Mouse (Mus musculus) embryonic facial prominence, embryonic 12.5 days (tissue): Measurements from ENCODE around the gene Cwc22. TPM values are rescaled to one million over a fixed set of nuclear protein-coding genes. Genes with fewer than 3 reads are reported as not detected.
"Not testable (repeated sequence)": the region's sequence is repeated elsewhere in the genome, so short reads cannot be mapped to it uniquely, and the experiment has no call there.

ENCODE experiments used
- ATAC-seq: fragments of 200-750 bp; cut with Nextera tagmentation; 2 replicates; pipeline ENCODE4 v1.8.0; 2017; ENCODE audit not compliant: insufficient number of reproducible peaks, insufficient read depth, low FRiP score, low TSS enrichment
- H3K27ac ChIP-seq: fragments of 300-500 bp; sonication (generic); 2 replicates; pipeline ENCODE4 v1.5.1; 2016; ENCODE audit warnings: mild to moderate bottlenecking
- H3K27me3 ChIP-seq: fragments of 300-500 bp; sonication (generic); 2 replicates; pipeline ENCODE4 v1.6.1; 2016; ENCODE audit warnings: mild to moderate bottlenecking, moderate library complexity
- H3K36me3 ChIP-seq: fragments of 300-500 bp; sonication (generic); 2 replicates; pipeline ENCODE4 v1.6.1; 2016; ENCODE audit warnings: mild to moderate bottlenecking
- H3K4me1 ChIP-seq: fragments of 300-500 bp; sonication (generic); 2 replicates; pipeline ENCODE4 v1.6.1; 2016
- H3K4me2 ChIP-seq: fragments of 300-500 bp; sonication (generic); replicated peaks from 2 replicates; pipeline ENCODE4 v1.6.1; 2016; ENCODE audit warnings: mild to moderate bottlenecking, moderate library complexity
- H3K4me3 ChIP-seq: fragments of 300-500 bp; sonication (generic); 2 replicates; pipeline ENCODE4 v1.5.1; 2016; ENCODE audit warnings: mild to moderate bottlenecking
- H3K9ac ChIP-seq: fragments of 300-500 bp; sonication (generic); 2 replicates; pipeline ENCODE4 v1.6.1; 2016; ENCODE audit warnings: mild to moderate bottlenecking, moderate library complexity
- H3K9me3 ChIP-seq: fragments of 300-500 bp; sonication (generic); 2 replicates; pipeline ENCODE4 v1.6.1; 2016; ENCODE audit warnings: mild to moderate bottlenecking, moderate library complexity
- WGBS: fragments of 180-500 bp; shearing (Covaris S2); methylation state at CpG from one replicate; pipeline ENCODE4 v1.1.7; 2016; 5-methylcytosine and 5-hydroxymethylcytosine counted together
- polyA plus RNA-seq: library from polyadenylated mRNA; unstranded; fragments of >200 nt; fragmentation: Nextera tagmentation; extraction: Ambion mirVana; gene quantifications from 2 replicates; pipeline ENCODE4 v1.2.1, GENCODE M21; 2016

Cwc22 gene
- polyA plus RNA-seq, 1 experiment from 2014 or later, result 38.3 TPM

DNA sequence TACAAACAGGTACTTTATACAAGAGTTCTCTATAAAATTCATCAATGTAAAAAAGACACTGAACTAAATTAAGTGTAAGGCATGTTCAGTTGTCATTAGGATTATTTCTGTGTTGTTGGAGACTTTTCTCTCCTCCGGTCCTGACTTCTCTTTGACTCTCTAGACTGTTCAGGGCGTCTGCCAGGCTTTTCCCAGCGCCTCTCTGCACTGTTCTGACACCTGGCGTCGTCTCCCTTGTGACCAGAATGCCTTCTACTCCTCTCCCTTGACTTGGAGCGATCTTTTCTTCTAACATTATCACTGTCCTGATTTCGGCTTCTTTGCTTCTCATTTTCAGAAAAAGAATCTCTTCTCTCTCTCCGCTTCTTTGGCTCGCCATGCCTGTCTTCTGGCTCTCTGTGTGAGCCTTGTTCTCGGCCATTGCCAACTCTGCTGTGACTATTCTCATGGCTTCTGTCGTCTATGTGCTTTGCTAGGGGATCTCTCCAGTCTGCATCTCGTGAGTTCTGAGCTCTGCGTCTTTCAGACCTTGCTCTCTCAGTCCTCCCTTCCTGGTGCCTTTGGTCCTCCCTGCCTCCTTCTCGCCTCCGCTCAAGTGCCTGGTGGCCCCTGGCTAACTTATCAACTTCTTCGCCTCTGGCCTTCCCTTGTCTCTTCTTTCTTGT lies 50.1 kb downstream of the Cwc22 start:
- H3K9ac ChIP-seq, H3K4me3 ChIP-seq, H3K27me3 ChIP-seq, H3K9me3 ChIP-seq, H3K4me1 ChIP-seq, H3K27ac ChIP-seq, H3K4me2 ChIP-seq, ATAC-seq: not testable (repeated sequence)
- 92% methylated on average over 16 of the region's 16 CpGs for WGBS
- H3K36me3 ChIP-seq, result peaks cover 52% of the 10 kb centered on the region

- peaks cover 51% of the 10 kb centered on the region for H3K36me3 ChIP-seq
- no peak overlapping the region for H3K4me2 ChIP-seq
- WGBS, result 90% methylated on average over 8 of the region's 8 CpGs
- no peak overlapping the region for H3K4me3 ChIP-seq
- H3K27me3 ChIP-seq, result no peaks in the 10 kb centered on the region
- no peaks in the 10 kb centered on the region for H3K4me1 ChIP-seq
- H3K9ac ChIP-seq, result no peak overlapping the region
- H3K27ac ChIP-seq, result no peak overlapping the region
- no peak for ATAC-seq
- no peaks in the 10 kb centered on the region for H3K9me3 ChIP-seq
These were observed 51.3 kb downstream of the Cwc22 start for GRCm38 (mm10) chr2:77894896-77895295.

- H3K4me1 ChIP-seq, result no peaks in the 10 kb centered on the region
- 93% methylated on average over 8 of the region's 8 CpGs for WGBS
- no peak overlapping the region for H3K9ac ChIP-seq
- H3K9me3 ChIP-seq, result no peaks in the 10 kb centered on the region
- H3K36me3 ChIP-seq, result peaks cover 37% of the 10 kb centered on the region
- ATAC-seq, result no peak
- no peak overlapping the region for H3K4me3 ChIP-seq
- no peaks in the 10 kb centered on the region for H3K27me3 ChIP-seq
- H3K27ac ChIP-seq, result no peak overlapping the region
- H3K4me2 ChIP-seq, result no peak overlapping the region
These were observed 52.7 kb downstream of the Cwc22 start for GRCm38 (mm10) chr2:77893505-77893904.

DNA sequence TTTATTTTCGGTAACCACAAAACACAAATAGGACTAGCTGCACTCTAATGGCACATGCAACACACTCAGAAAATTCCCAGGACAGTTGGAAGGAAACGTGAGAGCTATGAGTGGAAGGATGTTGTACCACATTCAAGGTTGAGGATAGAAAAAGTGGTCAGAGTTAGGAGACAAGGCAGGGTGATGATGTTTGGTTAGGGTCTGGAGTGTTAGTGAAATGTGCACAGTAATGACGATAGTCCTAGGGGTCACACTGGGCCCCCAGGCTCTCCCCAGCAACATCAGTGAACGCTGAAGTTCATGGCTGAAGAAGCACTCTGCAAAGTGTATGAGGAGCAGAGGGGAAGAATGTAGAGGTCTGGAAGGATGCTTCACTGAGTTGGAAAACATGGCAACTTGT lies 53.6 kb downstream of the Cwc22 start:
- Histone ChIP-seq H3K4me3 (no peak overlapping the region), H3K4me1 (no peaks in the 10 kb centered on the region), H3K36me3 (peaks cover 27% of the 10 kb centered on the region), H3K27me3 (no peaks in the 10 kb centered on the region), H3K27ac (no peak overlapping the region), H3K4me2 (no peak overlapping the region), H3K9me3 (no peaks in the 10 kb centered on the region), H3K9ac (no peak overlapping the region)
- ATAC-seq, result no peak
- WGBS, result 92% methylated on average over 4 of the region's 4 CpGs

DNA sequence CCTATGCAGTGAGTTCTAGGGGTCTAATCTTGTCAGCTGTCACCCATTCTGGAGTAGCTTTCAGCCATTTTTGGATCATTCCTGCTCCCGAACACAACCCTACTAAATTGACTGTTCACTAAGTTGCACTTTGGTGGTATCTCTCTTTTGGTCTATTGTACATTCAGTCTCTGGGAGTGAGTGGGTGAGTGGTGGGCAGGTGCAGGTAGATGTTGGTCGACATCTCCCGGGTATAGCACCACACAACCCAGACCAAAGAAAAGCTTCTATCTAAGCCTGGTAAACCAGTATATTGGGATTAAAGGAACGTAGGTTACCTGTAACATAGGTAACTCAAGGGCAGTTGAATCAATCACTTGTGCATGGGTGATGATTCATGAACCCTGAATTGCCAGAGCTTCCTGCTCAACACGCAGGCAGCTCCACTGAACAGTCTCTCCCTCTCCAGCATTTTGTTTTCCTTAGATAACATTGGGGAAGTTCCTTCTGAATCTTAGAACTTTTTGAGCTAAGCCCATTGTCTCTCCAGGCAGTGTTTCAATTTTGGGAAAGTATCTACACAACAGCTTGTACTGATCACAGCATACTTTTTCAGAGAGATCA lies 55.2 kb downstream of the Cwc22 start:
- no peak for ATAC-seq
- H3K9ac ChIP-seq, result no peak overlapping the region
- no peak overlapping the region for H3K27ac ChIP-seq
- H3K4me1 ChIP-seq, result no peaks in the 10 kb centered on the region
- H3K4me3 ChIP-seq, result no peak overlapping the region
- no peak overlapping the region for H3K4me2 ChIP-seq
- peaks cover 19% of the 10 kb centered on the region for H3K36me3 ChIP-seq
- no peaks in the 10 kb centered on the region for H3K27me3 ChIP-seq
- WGBS, result 90% methylated on average over 5 of the region's 5 CpGs
- H3K9me3 ChIP-seq, result no peaks in the 10 kb centered on the region

DNA sequence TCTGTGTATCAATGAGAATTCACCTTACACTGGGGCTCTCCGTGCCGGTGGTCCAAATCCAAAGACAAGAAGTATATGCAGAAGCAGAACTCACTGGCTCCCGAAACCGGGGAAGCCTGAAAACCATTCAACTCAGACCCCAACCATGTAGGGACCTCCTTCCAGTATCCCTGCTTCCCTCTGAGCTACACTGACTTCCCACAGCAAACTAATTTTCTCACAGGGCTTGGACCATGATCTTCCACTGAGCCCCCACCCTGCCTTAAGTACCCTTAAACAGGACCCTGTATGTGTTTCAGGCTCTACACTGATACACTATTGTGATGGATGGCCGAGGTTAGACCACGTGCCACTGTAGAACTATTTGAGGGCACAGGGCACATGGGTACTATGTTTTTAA lies 56.2 kb downstream of the Cwc22 start:
- H3K27me3 ChIP-seq, result no peaks in the 10 kb centered on the region
- no peak overlapping the region for H3K4me2 ChIP-seq
- no peaks in the 10 kb centered on the region for H3K9me3 ChIP-seq
- no peak overlapping the region for H3K9ac ChIP-seq
- H3K4me3 ChIP-seq, result no peak overlapping the region
- ATAC-seq, result no peak
- H3K4me1 ChIP-seq, result no peaks in the 10 kb centered on the region
- H3K27ac ChIP-seq, result no peak overlapping the region
- 94% methylated on average over 6 of the region's 6 CpGs for WGBS
- peaks cover 17% of the 10 kb centered on the region for H3K36me3 ChIP-seq

GRCm38 (mm10) chr2:77889401-77889800 lies 56.8 kb downstream of the Cwc22 start:
- H3K4me3 ChIP-seq, result no peak overlapping the region
- H3K9me3 ChIP-seq, result no peaks in the 10 kb centered on the region
- peaks cover 12% of the 10 kb centered on the region for H3K36me3 ChIP-seq
- ATAC-seq, result no peak
- H3K9ac ChIP-seq, result no peak overlapping the region
- H3K27ac ChIP-seq, result no peak overlapping the region
- no peak overlapping the region for H3K4me2 ChIP-seq
- no peaks in the 10 kb centered on the region for H3K27me3 ChIP-seq
- no peaks in the 10 kb centered on the region for H3K4me1 ChIP-seq
- WGBS, result 92% methylated on average over 5 of the region's 5 CpGs

DNA sequence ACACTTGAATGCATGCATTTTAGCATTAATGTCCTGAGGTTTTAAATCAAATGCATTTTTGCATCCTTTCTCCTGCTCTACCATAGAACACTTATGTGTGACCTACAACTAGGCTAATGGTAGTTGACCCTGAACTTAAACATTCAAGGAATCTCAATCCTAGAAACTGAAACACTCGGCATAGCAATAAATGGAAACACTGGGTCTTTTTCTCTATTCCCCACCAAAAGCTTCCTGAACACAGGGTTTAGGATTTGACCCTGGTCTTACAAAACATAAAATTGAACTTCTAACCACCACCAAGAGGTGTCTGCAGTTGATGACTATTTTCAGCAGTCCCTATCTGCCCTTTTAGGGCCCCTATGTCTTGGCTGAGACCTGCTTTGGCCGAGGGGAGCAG lies 57.3 kb downstream of the Cwc22 start:
- H3K27me3 ChIP-seq, result no peaks in the 10 kb centered on the region
- no peaks in the 10 kb centered on the region for H3K4me1 ChIP-seq
- H3K4me3 ChIP-seq, result no peak overlapping the region
- H3K9ac ChIP-seq, result no peak overlapping the region
- no peak overlapping the region for H3K4me2 ChIP-seq
- H3K27ac ChIP-seq, result no peak overlapping the region
- no peak for ATAC-seq
- 76% methylated on average over 2 of the region's 2 CpGs for WGBS
- H3K9me3 ChIP-seq, result no peaks in the 10 kb centered on the region
- peaks cover 10% of the 10 kb centered on the region; the same call in 1 of the 2 replicates for H3K36me3 ChIP-seq

DNA sequence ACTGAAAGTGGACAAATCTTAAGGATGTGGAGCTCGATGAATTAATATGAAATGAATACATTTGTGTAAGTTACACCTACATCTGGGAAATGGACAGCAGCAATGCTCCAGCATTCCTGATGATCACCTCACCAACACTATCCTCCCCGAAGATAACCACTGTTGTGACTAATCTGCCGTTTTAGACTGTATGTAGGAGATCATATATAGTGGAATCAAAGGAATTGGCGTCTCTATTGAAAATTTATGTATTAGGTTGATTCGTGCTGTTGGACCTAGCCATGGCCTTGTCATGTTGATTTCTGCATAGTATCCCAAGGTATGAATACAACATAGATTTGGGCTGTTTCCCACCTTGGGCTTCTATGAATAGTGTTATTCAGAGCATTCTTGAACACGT lies 58.1 kb downstream of the Cwc22 start:
- Histone ChIP-seq H3K4me1 (no peaks in the 10 kb centered on the region), H3K27me3 (no peaks in the 10 kb centered on the region), H3K27ac (no peak overlapping the region), H3K4me2 (no peak overlapping the region), H3K9me3 (no peaks in the 10 kb centered on the region), H3K36me3 (peaks cover 8% of the 10 kb centered on the region; the same call in 1 of the 2 replicates), H3K4me3 (no peak overlapping the region), H3K9ac (no peak overlapping the region)
- ATAC-seq, result no peak
- 89% methylated on average over 6 of the region's 6 CpGs for WGBS

GRCm38 (mm10) chr2:77887166-77887565 lies 59.0 kb downstream of the Cwc22 start:
- H3K4me3 ChIP-seq, result no peak overlapping the region
- no peaks in the 10 kb centered on the region for H3K4me1 ChIP-seq
- H3K27ac ChIP-seq, result no peak overlapping the region
- ATAC-seq, result no peak
- H3K9ac ChIP-seq, result no peak overlapping the region
- WGBS, result 91% methylated on average over 4 of the region's 4 CpGs
- no peak overlapping the region for H3K4me2 ChIP-seq
- H3K27me3 ChIP-seq, result no peaks in the 10 kb centered on the region
- H3K36me3 ChIP-seq, result no peaks in the 10 kb centered on the region
- no peaks in the 10 kb centered on the region for H3K9me3 ChIP-seq

- Histone ChIP-seq H3K4me3 (no peak overlapping the region), H3K27me3 (no peaks in the 10 kb centered on the region), H3K9ac (no peak overlapping the region), H3K4me1 (no peaks in the 10 kb centered on the region), H3K27ac (no peak overlapping the region), H3K36me3 (no peaks in the 10 kb centered on the region), H3K4me2 (no peak overlapping the region), H3K9me3 (no peaks in the 10 kb centered on the region)
- WGBS, result 83% methylated on average over 10 of the region's 10 CpGs
- no peak for ATAC-seq
These were observed 60.6 kb downstream of the Cwc22 start for GRCm38 (mm10) chr2:77885491-77886130.

DNA sequence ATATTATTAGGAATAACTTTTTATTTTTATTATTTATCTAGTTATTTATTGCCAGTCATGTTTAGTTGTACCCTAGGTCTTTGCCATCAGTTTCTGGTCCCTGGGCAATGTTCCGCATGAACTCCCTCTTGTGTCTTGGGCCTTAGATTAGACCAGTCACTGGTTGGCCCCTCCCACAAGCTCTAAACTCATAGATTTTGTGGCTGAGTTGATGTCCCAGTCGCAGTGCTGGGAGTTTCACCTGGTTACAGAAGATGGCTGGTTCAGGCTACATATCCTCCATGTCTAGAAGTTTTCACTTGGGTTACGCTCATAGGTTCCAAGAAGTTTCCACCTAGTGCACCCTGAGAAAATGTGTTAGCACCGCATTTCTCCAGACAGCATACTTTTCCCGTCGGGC lies 61.1 kb downstream of the Cwc22 start:
- H3K9ac ChIP-seq, result no peak overlapping the region
- H3K9me3 ChIP-seq, result no peaks in the 10 kb centered on the region
- 90% methylated on average over 6 of the region's 6 CpGs for WGBS
- no peak overlapping the region for H3K4me2 ChIP-seq
- no peaks in the 10 kb centered on the region for H3K36me3 ChIP-seq
- H3K27ac ChIP-seq, result no peak overlapping the region
- H3K4me1 ChIP-seq, result no peaks in the 10 kb centered on the region
- no peak overlapping the region for H3K4me3 ChIP-seq
- ATAC-seq, result no peak
- no peaks in the 10 kb centered on the region for H3K27me3 ChIP-seq
